Mouse (Mus musculus) liver, postnatal 0 days (tissue): ENCODE results near the gene Fbxo36.

Experiments
- CTCF ChIP-seq: sonication (generic); IDR thresholded peaks from 2 replicates; pipeline ENCODE4 v1.5.1; 2016; ENCODE audit warnings: antibody characterized with exemption, low read depth
- EP300 ChIP-seq: IDR thresholded peaks from 2 replicates; pipeline ENCODE4 v1.6.1; 2016; ENCODE audit warnings: antibody characterized with exemption, low read depth, mild to moderate bottlenecking

- no peak for TF ChIP-seq CTCF
- no peak for TF ChIP-seq EP300
These were observed 33.3 kb downstream of the Fbxo36 start for GRCm38 (mm10) chr1:84872939-84873338.
